Mouse (Mus musculus): ENCODE results near the gene Nedd9.
A peak's percentile ranks its signal among the peaks of the same experiment; 100 is the strongest.

The Nedd9 gene

DNA sequence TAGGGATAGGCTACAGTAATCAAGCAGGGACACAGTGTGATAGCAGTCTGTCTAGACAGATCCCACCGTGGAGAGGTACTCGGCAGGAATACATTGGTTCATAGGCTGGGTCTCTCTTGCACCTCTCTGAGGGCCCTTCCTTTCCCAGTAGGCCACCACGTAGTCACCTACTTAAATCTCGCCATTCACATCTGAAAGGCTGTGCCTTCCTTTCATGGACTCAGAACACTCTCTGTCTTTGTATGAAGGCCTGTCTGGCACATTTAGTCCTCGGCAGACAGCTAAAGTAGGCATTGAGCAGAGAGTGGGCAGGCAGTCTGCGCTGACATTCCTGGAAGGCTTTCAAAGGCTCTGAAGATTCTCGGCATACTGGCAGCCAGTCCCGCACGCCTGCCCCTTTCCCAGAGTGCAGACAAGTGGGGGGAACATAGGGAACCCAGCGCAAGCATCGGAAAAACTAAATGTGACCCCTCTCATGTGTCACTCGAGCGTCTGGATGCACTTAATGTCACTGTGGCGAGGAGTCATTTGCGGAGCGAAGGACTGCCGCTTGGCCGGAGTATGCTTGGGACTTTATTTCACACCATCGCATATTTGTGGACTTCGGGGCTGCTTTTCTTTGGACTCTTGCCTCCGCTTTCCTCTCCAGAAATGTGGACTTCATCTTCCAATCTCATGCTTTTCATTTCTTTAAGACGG, 147.4 kb downstream of the Nedd9 start:
- peak; percentile 53 for DNase-seq

DNA sequence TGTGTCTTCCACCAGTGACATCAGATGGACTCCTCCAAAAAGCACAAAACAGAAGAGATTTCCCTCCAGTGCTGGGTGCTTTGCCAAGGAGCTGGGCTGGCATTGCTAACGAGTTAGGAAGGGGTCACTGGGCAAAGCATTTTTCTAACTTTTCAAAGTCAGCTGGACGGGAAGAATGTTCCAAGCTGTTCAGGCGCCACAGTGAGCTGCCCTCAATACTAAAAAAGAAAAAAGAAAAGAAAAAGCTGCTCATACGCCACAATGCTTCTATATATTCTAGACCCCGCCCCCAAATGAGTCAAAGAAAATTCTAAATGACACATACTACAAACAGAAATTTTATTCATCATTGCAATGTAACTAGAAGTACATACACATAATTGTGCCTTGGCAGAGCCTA, 148.0 kb downstream of the Nedd9 start:
- DNase-seq = peak; percentile 31

DNA sequence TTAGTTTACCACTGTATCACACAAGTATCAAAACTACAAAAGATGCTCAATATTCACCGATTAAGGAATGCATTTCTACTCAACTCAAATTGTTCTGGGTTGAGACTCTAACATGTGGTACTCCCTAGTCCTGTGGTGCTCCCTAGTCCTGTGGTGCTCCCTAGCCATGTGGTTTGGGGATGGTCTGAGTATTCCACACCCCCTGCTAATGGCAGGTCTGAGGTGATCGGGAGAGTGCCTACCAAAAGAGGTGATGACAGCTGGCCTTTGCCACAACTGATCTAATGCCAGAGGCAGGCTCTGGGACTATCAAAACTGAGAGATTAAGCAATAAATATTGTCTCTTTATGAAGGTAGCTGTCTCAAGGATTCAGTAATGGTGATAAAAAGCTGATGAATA, 149.8 kb downstream of the Nedd9 start:
- DNase-seq = no peak

DNA sequence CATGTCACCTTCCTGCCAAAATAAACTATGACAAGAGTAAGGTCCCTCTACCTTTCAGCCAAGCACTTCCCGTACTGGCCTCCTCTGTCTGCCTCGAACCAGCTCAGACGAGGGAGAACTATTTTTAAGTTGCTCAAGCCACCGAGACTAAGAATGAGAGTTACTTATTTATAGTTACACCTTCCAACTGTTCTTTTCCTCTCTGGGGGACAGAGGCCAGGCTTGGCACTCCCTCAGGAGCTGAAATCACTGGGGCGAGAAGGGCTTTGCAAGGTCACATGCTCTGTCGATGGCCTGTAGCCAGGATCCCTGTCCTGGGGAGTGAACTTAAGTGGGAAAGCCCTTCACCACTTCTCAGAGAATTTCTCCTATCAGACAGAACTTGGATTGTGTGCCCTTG, 150.9 kb downstream of the Nedd9 start:
- DNase-seq = no peak

DNA sequence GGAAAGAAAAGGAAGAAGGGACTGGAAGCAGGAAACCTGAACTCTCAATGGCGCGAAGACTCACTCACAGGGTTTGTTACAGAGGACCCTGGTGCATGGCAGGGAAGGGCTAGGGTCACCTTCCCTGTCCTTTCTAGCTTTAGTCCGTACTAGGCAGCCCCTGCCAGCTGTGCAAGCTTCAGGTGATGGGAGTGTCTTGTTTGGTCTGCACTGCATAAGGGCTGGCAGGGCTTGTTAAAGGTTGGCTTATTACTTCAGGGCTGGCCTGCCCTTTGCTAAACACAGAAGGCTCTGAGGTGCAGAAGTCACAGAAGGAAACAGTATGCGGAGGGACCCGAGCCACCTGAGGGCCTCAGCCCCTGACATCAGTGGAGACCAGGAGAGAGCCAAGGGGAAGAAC, 151.4 kb downstream of the Nedd9 start:
- no peak for DNase-seq

DNA sequence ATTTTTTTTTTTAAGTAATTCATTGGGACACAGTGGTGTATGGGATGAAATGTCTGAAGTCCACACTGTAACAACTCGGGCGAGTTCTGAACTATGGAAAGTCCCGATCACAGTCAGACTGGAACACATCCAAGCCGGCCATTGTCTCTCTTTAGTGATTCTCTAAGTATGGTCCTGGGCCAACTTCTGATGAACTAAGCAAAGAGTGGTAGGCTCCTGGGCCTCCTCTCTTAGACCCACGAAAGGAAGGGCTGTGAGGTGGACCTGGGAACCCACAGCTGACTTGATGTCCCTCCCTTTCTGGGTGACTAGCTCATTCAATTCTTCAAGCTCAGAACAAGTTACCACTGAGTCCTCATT, 152.5 kb downstream of the Nedd9 start:
- DNase-seq = no peak

DNA sequence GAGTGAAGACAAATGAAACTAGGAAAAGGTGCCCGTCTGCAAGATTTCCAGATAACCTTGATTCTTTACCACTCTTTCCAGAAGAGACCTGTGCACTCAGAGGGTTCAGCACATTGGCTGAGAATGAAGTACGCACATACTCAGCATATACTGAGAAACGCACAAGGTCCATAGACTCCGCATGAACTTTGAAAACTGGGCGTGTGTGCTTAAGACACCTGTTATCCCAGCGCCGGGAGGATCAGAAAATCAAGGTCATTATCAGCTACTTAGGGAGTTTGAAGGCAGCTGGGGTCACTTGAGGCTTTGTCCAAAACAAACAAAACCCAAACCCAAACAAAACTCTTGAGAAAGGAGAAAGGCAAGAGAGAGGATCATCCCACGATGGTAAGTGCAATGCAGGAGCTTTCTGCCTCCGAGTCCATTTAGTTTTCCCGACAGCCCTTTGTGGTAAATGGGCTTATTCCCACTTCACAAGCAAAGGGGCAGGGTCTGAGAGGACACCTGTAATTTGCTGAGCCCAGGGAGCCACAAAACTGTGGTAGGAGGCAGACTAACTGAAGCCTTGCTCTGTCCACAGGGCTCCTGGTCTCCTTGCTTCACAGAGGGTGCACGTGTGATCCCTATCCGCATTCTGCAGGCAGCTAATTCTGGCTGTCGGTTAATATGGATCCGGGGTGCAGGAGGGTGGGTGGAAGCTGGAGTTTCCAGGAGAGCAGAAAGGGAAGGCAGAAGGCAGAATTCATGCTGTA, 153.1 kb downstream of the Nedd9 start:
- no peak for DNase-seq

DNA sequence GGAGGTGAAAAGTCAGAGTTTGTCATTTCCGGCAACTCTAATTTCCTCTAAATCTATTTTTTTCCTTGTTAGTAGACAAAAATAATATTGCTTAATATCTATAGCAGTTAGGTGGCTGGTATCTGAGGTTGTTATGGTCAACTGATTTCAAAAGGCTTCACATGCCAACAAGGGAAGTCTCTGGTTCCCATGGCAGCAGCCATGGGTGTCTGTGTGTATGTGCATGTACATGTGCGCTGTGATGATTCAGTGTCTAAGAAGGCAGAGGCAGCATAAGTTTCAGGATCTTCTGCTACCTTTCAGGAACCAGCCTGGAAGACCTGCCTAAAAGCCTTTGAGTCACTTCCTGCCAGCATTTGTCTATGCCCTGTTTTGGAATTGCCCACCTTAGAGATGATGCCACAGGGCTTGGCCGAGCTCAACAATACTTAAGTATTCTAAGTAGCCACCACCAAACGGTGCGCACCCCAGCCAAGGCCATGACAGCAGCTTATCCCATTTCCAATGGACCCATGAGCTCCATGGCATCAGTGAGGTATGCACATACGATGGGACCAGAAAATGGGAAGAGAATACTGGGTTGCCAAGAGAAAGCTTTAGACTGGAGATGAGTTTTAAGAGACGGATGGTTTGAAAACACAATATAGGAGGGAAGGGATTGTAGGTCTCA, 155.4 kb downstream of the Nedd9 start:
- DNase-seq = no peak

DNA sequence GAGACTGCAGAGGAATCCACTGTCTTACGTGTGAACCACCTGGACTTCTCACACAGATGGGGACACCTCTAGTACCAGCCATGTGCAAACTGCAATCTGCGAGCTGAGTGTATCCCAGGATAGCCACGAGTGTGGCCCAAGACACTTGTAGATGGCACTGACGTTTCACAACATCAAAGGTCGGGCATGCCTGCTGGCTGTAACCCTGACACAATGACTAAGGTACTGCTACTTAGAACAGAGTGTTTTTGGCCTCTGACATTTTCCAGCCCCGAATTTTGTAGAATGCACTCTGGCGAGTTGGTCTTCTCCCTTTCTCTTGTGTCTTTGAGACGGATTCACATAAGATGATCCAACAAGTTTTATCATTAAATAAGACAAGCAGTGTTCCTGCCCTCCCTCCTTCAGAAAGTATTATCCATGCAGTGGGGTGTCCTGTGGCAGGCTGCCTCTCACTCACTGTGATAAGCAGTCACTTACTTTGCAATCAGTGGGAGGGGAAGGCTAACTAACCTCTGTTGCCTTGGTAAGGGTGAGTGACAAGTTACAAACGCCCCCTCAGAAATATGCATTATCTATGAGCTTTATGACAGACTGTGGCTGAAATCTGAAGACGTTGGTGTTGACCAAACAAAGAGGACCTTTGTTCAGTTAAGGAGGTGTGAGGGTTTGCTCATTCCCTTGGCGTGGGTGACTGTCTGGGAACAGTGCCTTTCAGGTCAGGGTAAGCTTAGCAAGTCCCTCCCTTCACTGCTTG, 156.4 kb downstream of the Nedd9 start:
- no peak for DNase-seq

DNA sequence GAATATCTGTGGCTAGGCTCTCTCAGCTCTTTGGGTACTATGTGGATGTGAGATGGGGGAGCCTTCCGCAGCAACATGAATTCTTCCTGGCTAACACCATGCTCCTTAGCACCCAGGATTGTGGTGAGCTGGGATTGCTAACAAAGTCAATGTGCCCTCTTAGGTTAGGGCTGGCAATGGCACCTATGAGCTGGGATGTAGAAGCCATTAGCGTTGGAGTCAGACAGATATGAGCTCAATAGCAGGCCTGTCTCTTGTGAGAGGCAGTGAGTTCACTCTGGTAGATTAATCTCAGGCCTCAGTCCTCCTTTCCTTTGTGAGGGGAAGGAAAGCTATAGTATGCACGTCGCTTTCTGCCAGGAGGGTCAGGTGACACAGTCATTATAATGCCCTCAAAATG, 157.1 kb downstream of the Nedd9 start:
- no peak for DNase-seq

DNA sequence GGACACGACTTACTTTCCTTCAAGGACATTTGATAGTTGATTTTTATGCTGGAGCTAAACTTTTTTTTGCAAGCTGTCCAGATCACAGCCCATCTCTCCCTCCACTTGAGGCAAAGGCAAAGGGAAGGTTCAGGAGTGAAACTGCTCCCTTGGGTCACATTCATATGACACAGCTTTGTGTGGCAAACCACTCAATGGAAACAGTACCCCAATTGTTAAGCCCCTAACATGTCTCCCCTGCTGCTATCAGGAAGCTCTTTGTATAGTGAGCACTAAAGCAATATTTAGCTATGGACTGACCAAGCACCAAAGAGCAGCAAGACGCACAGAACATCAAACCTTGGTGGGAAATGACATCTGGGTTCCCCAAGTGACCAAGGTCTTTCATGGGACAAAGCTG, 158.7 kb downstream of the Nedd9 start:
- no peak for DNase-seq

DNA sequence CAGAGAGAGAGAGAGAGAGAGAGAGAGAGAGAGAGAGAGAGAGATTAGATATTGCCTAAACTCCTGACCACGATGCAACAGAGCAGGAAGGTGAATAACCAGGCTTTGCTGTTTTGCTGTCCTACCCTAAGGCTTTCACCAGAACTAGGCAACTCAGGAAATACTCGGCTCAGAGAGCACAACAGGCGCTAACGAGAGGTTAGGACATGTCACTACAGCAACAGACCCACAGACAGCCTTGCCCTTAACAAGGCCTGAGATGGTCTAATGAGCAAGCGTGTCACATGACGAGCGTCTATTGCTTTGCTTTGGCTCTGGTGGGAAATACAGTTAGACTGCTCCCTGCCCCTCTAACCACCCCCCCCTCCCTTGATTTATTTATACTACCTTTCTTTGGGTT, 159.6 kb downstream of the Nedd9 start:
- no peak for DNase-seq

DNA sequence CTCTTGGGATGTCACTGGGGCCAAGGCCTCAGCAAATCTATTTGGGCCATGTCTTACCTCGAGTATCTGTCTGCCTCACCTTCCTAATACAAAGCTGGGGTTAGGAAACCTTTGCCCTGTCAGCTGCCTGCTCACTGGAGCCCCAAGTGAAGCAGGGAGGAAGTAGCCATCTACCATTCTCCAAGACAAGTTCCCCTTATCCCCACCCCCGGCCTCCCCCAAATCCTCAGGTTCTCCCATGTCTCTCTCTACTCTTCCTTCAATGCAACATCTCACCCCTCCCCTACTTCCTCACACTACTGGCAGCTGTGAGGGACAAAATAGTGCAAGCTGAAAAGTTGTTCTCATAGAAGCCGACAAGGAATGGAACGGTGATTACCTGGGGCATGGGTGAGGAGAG, 161.0 kb downstream of the Nedd9 start:
- DNase-seq = no peak

DNA sequence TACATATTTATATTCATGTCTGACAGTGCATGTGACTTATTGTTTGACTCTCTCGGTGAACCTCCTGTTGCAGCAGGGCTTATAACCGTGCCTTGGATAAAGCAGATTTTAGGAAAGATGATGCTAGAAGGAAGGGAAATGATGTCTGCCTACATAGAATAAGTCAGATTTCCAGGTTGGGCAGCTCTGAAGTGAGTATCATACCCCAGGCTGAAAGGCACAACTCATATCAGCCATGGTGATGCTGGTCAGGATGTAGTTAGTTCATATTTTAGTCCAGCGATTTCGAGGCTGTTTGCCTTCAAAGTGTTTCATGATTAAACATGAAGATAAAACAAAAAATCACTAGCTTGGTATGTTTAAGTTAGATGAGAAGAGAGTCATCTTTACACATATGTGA, 161.8 kb downstream of the Nedd9 start:
- no peak for DNase-seq

DNA sequence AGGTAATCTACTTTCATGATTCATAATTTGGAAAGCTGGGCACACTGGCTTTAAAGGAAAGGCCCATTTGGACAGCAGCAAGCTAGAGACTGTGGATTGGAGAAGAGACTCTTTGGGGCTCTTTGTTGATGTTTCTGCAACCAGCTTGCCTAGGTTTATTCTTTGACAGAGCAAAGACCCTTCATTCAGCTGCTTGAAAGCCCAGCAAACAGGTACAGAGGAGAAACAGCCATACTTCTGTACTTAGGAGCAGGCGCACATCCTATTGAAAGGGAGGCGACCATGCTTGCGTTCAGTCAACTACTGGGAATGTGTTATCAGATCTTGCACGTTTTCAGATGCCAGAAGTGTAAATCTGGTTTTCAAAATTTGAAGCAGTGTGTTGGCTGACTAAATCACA, 162.5 kb downstream of the Nedd9 start:
- no peak for DNase-seq

DNA sequence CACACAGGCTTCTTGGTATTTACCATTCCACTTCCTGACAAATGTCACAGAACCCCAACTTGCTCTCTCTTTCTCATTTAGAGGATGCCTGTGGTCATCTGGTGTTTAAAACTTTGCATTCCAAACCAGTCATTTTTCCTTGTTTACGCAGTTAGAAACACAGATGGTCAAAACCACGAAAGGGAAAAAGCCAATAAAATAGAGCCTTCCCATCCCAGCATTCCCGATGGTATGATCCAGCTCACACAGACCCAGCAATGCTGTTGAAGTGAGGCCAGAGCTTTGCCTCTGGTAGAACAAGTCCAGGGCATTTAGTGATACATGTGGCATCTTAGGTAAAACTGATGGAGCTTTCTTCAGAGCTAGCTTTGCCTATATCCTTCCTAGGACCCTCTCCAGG, 165.7 kb downstream of the Nedd9 start:
- no peak for DNase-seq

DNA sequence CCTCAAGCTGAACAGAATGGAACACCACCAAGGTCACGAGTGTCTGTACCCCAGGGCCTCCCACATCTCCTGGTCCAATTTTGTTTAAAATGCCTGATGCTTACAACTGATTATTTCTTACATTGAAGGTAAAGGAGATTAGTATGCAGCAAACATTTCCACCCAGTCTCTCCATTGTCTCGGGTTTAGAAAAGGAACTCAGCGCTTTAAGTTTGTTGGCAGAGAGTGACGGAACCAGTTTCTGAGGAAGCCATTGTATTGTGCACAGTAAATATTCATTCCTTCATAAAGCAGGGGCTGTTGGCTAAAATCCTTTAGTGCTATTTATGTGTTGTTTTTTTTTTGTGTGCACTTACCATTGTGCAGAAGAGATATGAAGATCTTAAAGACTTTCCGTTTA, 166.4 kb downstream of the Nedd9 start:
- DNase-seq = no peak

DNA sequence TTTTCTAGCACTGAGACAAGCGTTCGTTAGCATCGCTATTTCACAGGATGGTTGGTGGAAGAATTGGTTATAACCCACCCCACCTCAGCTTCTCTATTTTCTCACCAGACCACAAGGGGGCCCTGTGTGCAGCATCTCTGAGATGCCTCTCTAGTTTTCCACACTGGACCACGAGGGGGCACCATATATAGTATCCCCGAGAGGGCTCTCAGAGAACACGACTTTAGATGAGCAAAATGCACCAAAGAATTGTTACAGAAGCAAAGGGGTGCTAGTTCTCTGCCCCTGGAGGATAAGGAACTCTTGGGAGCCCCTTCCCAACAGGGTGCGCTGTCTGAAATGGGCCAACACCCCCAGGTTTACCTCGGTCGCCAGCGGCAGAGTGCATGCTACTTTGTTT, 184.4 kb downstream of the Nedd9 start:
- peak; percentile 86 for DNase-seq

DNA sequence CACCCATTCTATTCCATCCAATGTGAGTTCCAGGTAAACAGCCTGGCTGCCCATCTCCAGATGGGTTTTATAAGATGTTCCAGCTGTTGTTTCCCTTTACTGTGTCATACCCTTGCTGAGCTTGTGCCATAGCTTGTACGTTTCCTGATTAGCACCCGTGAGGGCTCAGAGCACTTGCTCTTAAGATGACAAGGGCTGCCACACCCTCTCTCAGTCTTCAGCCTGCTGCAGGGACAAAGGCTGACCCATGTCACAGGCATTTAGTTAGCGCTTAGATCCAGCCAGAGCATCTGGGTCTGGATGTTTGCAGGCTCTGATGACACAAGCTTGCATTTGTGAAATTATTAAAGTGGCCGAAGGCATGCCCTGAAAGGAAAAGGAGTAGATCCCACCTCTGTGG, 187.1 kb downstream of the Nedd9 start:
- DNase-seq = no peak

DNA sequence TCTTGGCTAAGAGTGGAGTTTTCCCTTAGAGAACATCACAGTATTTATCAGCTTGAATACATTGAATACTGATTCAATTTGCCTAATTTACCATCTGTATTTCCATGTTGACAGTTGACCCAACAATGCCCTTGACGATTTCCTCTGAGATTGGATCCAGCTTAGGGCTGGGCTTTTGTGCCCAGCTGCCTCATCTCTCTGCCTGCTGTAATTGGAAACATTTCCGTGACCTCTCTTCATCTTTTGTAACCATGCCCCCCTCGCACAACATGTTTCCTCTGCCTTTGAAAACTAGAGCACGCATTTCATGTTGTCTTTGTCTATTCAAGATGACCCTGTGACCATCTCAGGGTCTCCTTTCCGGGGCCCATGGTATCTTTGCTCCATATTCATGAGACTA, 188.2 kb downstream of the Nedd9 start:
- no peak for DNase-seq

DNA sequence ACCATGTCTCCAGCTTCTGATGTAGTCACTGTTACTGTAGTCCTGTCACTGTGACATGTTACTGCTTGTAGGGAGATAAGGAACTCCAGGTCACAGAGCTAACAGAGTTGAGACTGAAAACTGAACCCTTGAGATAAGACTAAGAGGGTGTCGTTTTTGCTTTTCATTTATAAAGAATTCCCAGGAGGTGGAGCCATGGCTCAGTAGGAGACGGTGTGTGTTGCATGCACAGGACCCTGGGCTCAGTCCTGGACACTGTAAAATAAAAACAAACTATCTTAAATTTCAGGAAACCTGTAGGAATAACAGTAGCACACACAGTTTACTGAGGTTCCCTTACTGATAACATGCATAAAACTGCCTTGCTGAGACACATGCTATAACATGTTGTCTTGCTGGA, 188.6 kb downstream of the Nedd9 start:
- DNase-seq = no peak

DNA sequence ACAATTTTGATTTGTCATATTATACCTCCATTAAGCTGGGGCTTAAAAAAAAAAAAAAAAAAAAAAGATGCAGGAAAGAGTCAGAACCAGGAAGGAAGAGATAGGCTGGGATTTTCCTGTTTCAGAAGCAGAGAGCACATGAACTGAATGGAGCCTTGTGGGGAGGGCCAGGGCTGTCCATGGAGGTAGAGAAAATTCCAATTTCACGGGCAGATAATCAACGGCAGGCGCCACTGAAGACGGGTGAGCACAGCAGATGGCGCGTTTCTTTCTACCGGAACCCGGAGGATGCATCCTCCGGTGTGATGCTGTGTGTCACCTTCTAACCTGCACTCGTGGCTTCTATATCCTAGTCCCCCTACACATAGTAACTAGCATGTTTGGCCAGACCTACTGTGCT, 190.8 kb downstream of the Nedd9 start:
- DNase-seq = no peak

DNA sequence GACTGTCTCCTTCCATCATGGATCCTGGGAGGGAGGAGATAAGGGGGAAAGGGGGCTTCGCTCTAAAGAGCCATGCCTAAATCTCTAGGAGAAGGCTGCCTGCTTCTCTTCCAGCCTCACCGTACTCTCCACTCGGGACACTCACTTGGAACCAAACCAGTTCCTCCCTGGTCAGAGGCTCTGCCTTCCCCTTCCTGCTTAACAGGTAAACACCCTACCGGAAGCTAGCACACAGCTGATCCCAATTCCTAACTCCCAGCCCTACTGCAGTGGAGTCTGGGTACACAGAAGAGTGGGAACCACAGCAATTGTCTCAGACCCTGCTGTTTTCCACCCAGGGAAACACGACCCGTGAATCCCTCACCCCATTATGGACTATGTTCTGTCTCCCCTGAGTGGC, 191.3 kb downstream of the Nedd9 start:
- DNase-seq = no peak

DNA sequence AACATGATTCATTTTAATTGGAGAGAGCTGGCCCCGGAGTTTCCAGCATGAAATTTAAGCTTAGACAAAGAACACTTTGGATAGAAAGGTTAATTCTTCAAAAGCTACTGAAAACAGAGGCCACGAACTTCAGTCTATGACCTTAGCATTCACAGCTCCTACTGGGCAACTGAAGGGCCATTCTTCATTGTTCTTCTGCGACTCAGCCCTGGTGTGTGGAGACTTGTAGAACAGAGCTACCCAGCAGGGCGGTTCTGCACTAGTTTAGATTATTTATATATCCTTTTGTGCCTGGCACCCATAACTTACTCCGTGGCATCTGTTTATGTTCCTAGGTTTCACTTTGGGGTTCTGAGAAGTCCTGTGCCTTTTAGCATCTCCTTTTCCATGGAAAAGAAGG, 193.6 kb downstream of the Nedd9 start:
- DNase-seq = no peak
